23 mouse cellular contexts compared by ENCODE assay signal in genomic region chr10:23060694-23061060, GRCm38 (mm10).
A peak's percentile ranks its signal among the peaks of the same experiment; 100 is the strongest.
DNase-seq lines count a peak whose midpoint lies in the region; ATAC-seq lines count a peak whose summit lies in the region.
"Had no signal": no experiment of that assay in that cellular context is flagged by ENCODE, and none has a peak within 500 bp of the region (broad histone marks: within the 10 kb centered on the region; RNA-seq: fewer than 3 reads in every experiment).

No protein-coding gene starts in this region.

- H3K9me3 ChIP-seq in kidney, embryonic 14.5 days (ENCODE audit: control insufficient read depth, low read length) = no peaks in the 10 kb centered on the region
- H3K9me3 ChIP-seq in lung, embryonic 15.5 days = no peaks in the 10 kb centered on the region
- H3K9me3 ChIP-seq in intestine, embryonic 15.5 days = no peaks in the 10 kb centered on the region
- no peaks in the 10 kb centered on the region for H3K9me3 ChIP-seq in stomach, embryonic 16.5 days (replicated peaks; ENCODE audit: control insufficient read depth, low read length)
- H3K9me3 ChIP-seq: heart, embryonic 13.5 days; limb, embryonic 13.5 days; liver, embryonic 13.5 days; midbrain, embryonic 15.5 days; neural tube, embryonic 12.5 days had no signal

- ATAC-seq in kidney, embryonic 14.5 days (ENCODE audit: low FRiP score, low TSS enrichment) = no peak
- ATAC-seq in lung, embryonic 15.5 days (ENCODE audit: borderline replicate concordance, extremely low read depth, low FRiP score, low TSS enrichment) = peak; percentile 56; the same call in 1 of the 2 replicates
- no peak for ATAC-seq in intestine, embryonic 15.5 days
- no peak for ATAC-seq in stomach, embryonic 16.5 days (ENCODE audit: insufficient read depth, low FRiP score)
- ATAC-seq: inflammation-experienced regulatory T-cells, adult 6 months; midbrain, embryonic 15.5 days had no signal

- H3K36me3 ChIP-seq in kidney, embryonic 14.5 days (ENCODE audit: control insufficient read depth, insufficient read depth, low read length) = no peaks in the 10 kb centered on the region
- H3K36me3 ChIP-seq in lung, embryonic 15.5 days = no peaks in the 10 kb centered on the region
- H3K36me3 ChIP-seq in intestine, embryonic 15.5 days = no peaks in the 10 kb centered on the region
- H3K36me3 ChIP-seq in stomach, embryonic 16.5 days (ENCODE audit: control insufficient read depth, insufficient read depth, low read length) = no peaks in the 10 kb centered on the region
- H3K36me3 ChIP-seq: heart, embryonic 13.5 days; limb, embryonic 13.5 days; liver, embryonic 13.5 days; midbrain, embryonic 15.5 days; neural tube, embryonic 12.5 days had no signal

- no peaks in the 10 kb centered on the region for H3K4me1 ChIP-seq in kidney, embryonic 14.5 days (ENCODE audit: control insufficient read depth, insufficient read depth, low read length)
- peaks cover 25% of the 10 kb centered on the region for H3K4me1 ChIP-seq in lung, embryonic 15.5 days
- 0 out of 2 replicates have a peak, but pooled peaks cover 4% of the 10 kb centered on the region for H3K4me1 ChIP-seq in intestine, embryonic 15.5 days (replicated peaks)
- no peaks in the 10 kb centered on the region for H3K4me1 ChIP-seq in stomach, embryonic 16.5 days (ENCODE audit: control insufficient read depth, insufficient read depth, low read length)
- H3K4me1 ChIP-seq: heart, embryonic 13.5 days; liver, embryonic 13.5 days; midbrain, embryonic 15.5 days; neural tube, embryonic 12.5 days had no signal

- H3K4me3 ChIP-seq in kidney, embryonic 14.5 days (ENCODE audit: low read length) = no peak overlapping the region
- no peak overlapping the region for H3K4me3 ChIP-seq in lung, embryonic 15.5 days
- no peak overlapping the region for H3K4me3 ChIP-seq in intestine, embryonic 15.5 days (replicated peaks)
- no peak overlapping the region for H3K4me3 ChIP-seq in stomach, embryonic 16.5 days (replicated peaks; ENCODE audit: low read length)
- H3K4me3 ChIP-seq: heart, adult 2 months; heart, embryonic 13.5 days; limb, embryonic 13.5 days; liver, embryonic 13.5 days; midbrain, embryonic 15.5 days; neural tube, embryonic 12.5 days had no signal

- WGBS in kidney, embryonic 14.5 days = 72% methylated on average over 3 of the region's 3 CpGs
- 39% methylated on average over 3 of the region's 3 CpGs for WGBS in lung, embryonic 15.5 days
- 68% methylated on average over 3 of the region's 3 CpGs for WGBS in intestine, embryonic 15.5 days
- 51% methylated on average over 3 of the region's 3 CpGs for WGBS in stomach, embryonic 16.5 days

- no peaks in the 10 kb centered on the region for H3K27me3 ChIP-seq in kidney, embryonic 14.5 days (ENCODE audit: control insufficient read depth, insufficient read depth, low read length)
- H3K27me3 ChIP-seq in lung, embryonic 15.5 days = no peaks in the 10 kb centered on the region
- H3K27me3 ChIP-seq in intestine, embryonic 15.5 days (replicated peaks) = no peaks in the 10 kb centered on the region
- no peaks in the 10 kb centered on the region for H3K27me3 ChIP-seq in stomach, embryonic 16.5 days (ENCODE audit: control insufficient read depth, insufficient read depth, low read length)
- H3K27me3 ChIP-seq: heart, embryonic 13.5 days; liver, embryonic 13.5 days; midbrain, embryonic 15.5 days; neural tube, embryonic 12.5 days had no signal

- no peak overlapping the region for H3K4me2 ChIP-seq in kidney, embryonic 14.5 days (replicated peaks; ENCODE audit: low read depth, low read length)
- no peak overlapping the region for H3K4me2 ChIP-seq in lung, embryonic 15.5 days
- H3K4me2 ChIP-seq in intestine, embryonic 15.5 days (replicated peaks) = no peak overlapping the region
- no peak overlapping the region for H3K4me2 ChIP-seq in stomach, embryonic 16.5 days (ENCODE audit: low read depth, low read length)
- H3K4me2 ChIP-seq: heart, embryonic 13.5 days; hindbrain, embryonic 14.5 days; limb, embryonic 13.5 days; liver, embryonic 13.5 days; midbrain, embryonic 15.5 days; neural tube, embryonic 12.5 days had no signal

- H3K9ac ChIP-seq in kidney, embryonic 14.5 days (ENCODE audit: low read depth, low read length) = no peak overlapping the region; the same call in 1 of the 2 replicates
- H3K9ac ChIP-seq in lung, embryonic 15.5 days = no peak overlapping the region
- no peak overlapping the region for H3K9ac ChIP-seq in intestine, embryonic 15.5 days
- H3K9ac ChIP-seq in stomach, embryonic 16.5 days (ENCODE audit: low read length) = no peak overlapping the region
- H3K9ac ChIP-seq: heart, embryonic 13.5 days; hindbrain, embryonic 14.5 days; limb, embryonic 13.5 days; liver, embryonic 13.5 days; midbrain, embryonic 15.5 days; neural tube, embryonic 12.5 days had no signal

- DNase-seq in kidney, postnatal 4 days = no peak
- DNase-seq in lung, adult 18-20 months = no peak
- no peak for DNase-seq in gastrocnemius, adult 18-20 months (ENCODE audit: low spot score)
- DNase-seq: adrenal gland, postnatal 36 days; cerebellum, adult 9-10 months; gastrocnemius, postnatal 36 days; heart, adult 2 months; heart, postnatal 36 days; kidney, postnatal 25 days; liver, embryonic 13.5 days; thymus, adult 2 months; thymus, postnatal 4 days had no signal

- peak overlapping the region; percentile 57; the same call in 1 of the 2 replicates for H3K27ac ChIP-seq in kidney, embryonic 14.5 days (ENCODE audit: low read depth, low read length)
- peak overlapping the region; percentile 88 for H3K27ac ChIP-seq in lung, embryonic 15.5 days
- peak overlapping the region; percentile 79 for H3K27ac ChIP-seq in intestine, embryonic 15.5 days
- peak overlapping the region; percentile 73 for H3K27ac ChIP-seq in stomach, embryonic 16.5 days (ENCODE audit: low read length)
- H3K27ac ChIP-seq: heart, adult 2 months; heart, embryonic 13.5 days; hindbrain, embryonic 14.5 days; limb, embryonic 13.5 days; liver, embryonic 13.5 days; macrophage; midbrain, embryonic 15.5 days; neural tube, embryonic 12.5 days had no signal
